Mouse (Mus musculus): ENCODE results near the gene Rps6ka2.
"Not testable (repeated sequence)": the region's sequence is repeated elsewhere in the genome, so short reads cannot be mapped to it uniquely, and the experiment has no call there.

The Rps6ka2 gene

DNA sequence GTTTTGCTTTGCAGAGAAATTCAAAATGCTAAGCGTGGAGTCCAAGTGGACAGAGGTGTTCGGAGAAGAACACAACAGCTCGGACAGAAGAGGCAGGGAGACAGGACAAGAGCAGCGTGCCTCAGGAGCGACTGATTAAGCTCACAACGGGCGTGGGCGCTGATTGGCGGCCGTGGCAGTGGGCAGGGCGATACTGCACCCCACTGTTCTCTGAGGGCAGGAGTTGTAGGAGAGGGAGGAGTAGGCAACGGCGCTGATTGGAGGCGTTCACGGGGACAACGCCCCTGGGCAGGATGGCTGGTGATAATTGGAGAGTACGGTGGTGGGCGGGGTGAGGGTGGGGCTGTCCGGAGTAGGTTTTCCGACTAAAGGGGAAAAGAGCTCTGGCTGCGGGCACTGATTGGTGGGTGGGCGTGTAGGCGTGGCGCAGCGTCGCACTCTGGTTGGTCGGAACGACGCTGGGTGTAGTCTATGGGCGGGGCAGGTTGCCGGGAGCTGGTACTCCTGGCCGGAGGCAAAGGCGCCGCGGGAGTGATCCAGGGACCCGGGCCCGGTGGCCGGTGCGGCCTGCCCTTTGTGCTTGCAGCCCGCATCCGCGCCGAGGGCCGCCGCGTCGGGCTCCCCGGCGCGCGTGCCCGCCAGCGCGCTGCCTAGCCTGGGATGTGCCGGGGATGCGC is at the start of gene Rps6ka2:
Gene Rps6ka2 (plus strand): TSS at position 489 of the 677 bp plus-strand sequence.
- peak; percentile 98 for DNase-seq (ENCODE audit: low read depth, low spot score)

GRCm38 (mm10) chr17:7120835-7121234 is 49.1 kb upstream of the Rps6ka2 start:
- DNase-seq (ENCODE audit: low read depth, low spot score) = peak; percentile 60

- DNase-seq (ENCODE audit: low read depth, low spot score) = not testable (repeated sequence)
Observed at GRCm38 (mm10) chr17:7122554-7122953, 47.4 kb upstream of the Rps6ka2 start.

DNA sequence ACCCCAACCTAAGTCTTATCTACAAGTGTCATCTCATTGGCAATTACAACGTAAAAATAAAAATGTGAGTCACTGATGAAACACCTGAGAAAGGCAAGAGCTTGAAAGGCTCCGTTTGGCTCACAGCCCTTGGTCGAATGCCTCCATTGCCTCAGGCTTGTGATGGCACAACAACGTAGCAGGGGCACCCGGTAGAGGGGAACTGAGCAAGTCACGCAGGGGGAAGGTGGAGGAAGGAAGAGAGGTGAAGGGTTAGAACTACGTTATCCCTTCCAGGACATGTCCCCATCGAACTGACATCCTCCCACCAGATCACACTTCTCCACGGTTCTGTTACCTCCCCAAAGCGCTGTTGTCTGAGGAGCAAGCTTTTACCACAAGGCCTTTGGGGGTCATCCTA is 43.4 kb upstream of the Rps6ka2 start:
- not testable (repeated sequence) for DNase-seq (ENCODE audit: low read depth, low spot score)

GRCm38 (mm10) chr17:7134002-7134401 is 35.9 kb upstream of the Rps6ka2 start:
- DNase-seq (ENCODE audit: low read depth, low spot score) = not testable (repeated sequence)

DNA sequence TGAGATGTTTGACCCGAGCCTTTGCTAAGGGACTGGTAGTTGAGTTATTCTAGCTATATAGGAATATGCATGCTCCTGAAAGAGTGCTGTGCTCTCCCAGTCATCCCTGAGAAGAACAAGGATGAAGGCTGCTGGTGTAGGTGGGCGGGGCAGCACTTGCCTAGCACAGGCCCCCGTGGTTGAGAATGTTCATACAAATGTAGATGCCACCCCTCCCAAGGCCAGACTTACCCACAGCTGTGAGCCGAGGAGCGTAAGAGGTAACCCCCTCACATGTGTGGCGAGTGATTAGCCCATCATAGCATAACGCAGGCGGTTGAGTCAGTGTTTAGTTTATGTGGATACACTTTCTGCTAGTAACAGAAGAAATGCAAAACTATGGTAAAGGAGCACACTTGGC is 34.6 kb upstream of the Rps6ka2 start:
- DNase-seq (ENCODE audit: low read depth, low spot score) = not testable (repeated sequence)

DNA sequence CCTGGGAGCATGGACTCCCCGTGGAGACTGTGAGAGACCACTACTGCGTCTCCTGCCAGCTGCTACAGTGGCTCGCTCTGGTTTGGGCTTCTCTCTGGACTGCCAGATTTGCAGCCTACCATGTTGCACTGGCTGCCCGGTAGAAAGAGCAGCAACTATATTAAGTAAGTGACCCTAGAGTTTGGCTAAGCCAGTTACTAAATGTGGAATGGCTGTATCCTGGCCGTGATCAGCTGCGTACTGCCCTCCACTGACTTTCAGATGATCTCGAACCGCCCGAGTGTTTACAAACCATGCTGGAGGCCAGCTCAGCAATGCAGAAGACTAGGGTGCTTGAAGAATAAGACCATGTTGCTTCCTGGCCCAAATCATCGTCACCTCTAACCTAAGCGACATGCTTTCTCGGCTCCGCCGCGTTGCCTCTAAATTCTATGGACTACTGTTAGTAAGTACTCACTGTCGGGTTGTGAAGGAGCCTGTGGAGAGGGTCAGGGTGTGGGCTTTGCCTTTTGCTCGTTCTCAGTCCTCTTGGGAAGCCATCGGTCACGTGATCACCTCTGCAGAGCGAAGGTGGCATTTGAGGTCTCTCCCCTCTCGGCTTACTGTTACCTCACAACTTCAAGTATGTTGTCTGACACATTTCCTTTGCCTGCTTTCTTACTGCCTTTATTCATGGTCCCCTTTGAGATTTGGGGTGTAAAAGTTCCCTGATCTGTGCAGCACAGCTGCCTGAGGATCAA is 31.6 kb upstream of the Rps6ka2 start:
- no peak for DNase-seq (ENCODE audit: low read depth, low spot score)

- no peak for DNase-seq (ENCODE audit: low read depth, low spot score)
Observed at GRCm38 (mm10) chr17:7140399-7141174, 29.3 kb upstream of the Rps6ka2 start.

GRCm38 (mm10) chr17:7142367-7142766 is 27.5 kb upstream of the Rps6ka2 start:
- DNase-seq (ENCODE audit: low read depth, low spot score) = no peak

GRCm38 (mm10) chr17:7143885-7144518 is 25.9 kb upstream of the Rps6ka2 start:
- no peak for DNase-seq (ENCODE audit: low read depth, low spot score)

GRCm38 (mm10) chr17:7145373-7146058 is 24.4 kb upstream of the Rps6ka2 start:
- DNase-seq (ENCODE audit: low read depth, low spot score) = no peak

- no peak for DNase-seq (ENCODE audit: low read depth, low spot score)
Observed at GRCm38 (mm10) chr17:7146479-7146878, 23.4 kb upstream of the Rps6ka2 start.

DNA sequence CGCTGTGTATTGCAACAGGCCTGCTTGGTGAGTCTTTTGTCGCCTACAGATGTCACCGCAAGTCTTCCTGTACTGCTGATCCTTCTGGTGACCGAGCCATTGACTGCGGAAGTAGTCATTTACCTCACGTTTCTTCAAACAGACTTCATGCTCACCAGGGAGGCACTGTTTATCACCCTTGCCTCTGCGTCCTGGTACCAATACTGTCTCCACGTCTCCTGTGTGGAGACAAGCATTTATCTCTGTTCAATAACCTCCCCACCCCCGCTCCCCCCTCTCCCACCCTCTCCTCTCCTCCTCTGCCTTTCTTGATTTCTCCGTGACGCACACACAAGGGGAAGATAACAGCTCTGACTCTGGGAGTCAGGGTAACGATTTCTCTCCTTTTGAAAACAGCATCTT is 22.0 kb upstream of the Rps6ka2 start:
- DNase-seq (ENCODE audit: low read depth, low spot score) = no peak

DNA sequence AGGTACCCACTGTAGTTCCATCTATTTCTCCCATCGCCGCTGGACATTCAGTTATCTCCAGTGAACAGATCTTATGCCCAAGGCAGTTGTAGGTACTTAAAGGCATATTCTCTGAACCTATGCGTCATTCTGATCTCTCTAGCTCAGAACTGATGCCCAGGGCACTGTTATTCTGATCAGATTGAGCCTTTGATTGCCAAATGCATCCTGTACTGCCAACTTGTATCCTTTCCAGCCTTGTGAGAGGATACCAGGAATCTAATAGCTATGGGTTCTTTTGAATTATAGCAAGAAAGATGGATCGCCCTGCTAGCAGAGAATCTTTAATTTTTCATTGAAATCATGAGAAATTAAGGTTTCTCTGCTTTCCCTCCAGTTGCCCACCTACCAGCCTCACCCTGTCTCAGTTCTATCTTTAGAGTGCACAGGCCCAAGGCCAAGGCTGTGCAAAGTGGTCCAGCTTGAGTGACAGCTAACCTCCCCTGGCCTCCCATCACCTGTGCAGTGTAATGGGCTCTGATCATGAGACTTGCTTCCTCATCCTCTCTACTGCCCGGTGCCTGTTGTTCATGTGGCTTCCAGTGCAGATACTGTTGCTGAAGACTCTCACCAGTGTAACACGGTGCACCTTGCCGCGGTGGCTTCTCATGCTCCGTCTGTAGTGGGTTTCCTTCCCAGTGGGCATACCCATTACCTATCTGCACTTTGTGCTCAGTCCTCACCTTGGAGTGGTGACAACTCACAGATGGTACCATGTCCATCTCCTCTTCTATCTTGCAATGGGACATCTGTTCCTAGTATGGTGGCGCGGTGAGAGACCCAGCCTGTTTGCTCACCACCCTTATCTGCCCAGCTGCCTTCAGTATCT is 20.4 kb upstream of the Rps6ka2 start:
- DNase-seq (ENCODE audit: low read depth, low spot score) = no peak

- DNase-seq (ENCODE audit: low read depth, low spot score) = no peak
Observed at GRCm38 (mm10) chr17:7151446-7152100, 18.3 kb upstream of the Rps6ka2 start.

- no peak for DNase-seq (ENCODE audit: low read depth, low spot score)
Observed at GRCm38 (mm10) chr17:7152662-7153061, 17.3 kb upstream of the Rps6ka2 start.

DNA sequence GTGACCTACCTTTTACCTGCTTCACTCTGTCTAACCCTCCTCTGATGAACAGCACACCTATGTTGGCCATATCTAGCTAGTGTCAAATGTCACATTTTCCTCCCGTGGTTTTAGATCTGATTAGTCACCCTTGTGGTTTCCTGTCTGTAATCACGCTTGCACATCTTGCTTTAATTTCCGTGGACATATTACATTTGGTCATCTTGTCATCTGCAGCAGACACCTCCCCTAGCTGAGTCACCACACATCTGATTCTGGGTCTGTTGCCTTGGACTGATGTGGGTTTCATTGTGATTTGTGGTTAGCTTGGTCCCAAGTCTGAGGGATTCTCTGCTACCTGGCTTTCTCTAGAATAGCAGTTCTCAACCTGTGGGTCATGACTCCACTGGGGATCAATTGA is 6.0 kb upstream of the Rps6ka2 start:
- no peak for DNase-seq (ENCODE audit: low read depth, low spot score)

GRCm38 (mm10) chr17:7165524-7165923 is 4.4 kb upstream of the Rps6ka2 start:
- no peak for DNase-seq (ENCODE audit: low read depth, low spot score)

- DNase-seq (ENCODE audit: low read depth, low spot score) = no peak
Observed at GRCm38 (mm10) chr17:7168961-7169626, 821 bp upstream of the Rps6ka2 start.
